Mouse (Mus musculus): ENCODE measurements around the gene Pum2. TPM values are rescaled to one million over a fixed set of nuclear protein-coding genes. Genes with fewer than 3 reads are reported as not detected.

Pum2 gene
- polyA plus RNA-seq, 1 experiment from 2014 or later = 64.0 TPM

- ATAC-seq (ENCODE audit: low FRiP score) = no peak
Measured at GRCm38 (mm10) chr12:8712665-8713064, 38.7 kb downstream of the Pum2 start.

GRCm38 (mm10) chr12:8716093-8716492 is 42.2 kb downstream of the Pum2 start:
- Histone ChIP-seq H3K36me3 (peaks cover 11% of the 10 kb centered on the region; the same call in 1 of the 2 replicates), H3K4me3 (no peak overlapping the region), H3K4me1 (no peaks in the 10 kb centered on the region), H3K9ac (no peak overlapping the region), H3K9me3 (replicated peaks) (no peaks in the 10 kb centered on the region), H3K27me3 (no peaks in the 10 kb centered on the region), H3K27ac (no peak overlapping the region), H3K4me2 (replicated peaks) (no peak overlapping the region)
- no peak for ATAC-seq (ENCODE audit: low FRiP score)
- WGBS = 97% methylated on average over 1 of the region's 1 CpGs

More at GRCm38 (mm10) chr12:8712665-8713064, 38.7 kb downstream of the Pum2 start:
- Histone ChIP-seq H3K4me1 (no peaks in the 10 kb centered on the region), H3K27ac (no peak overlapping the region), H3K27me3 (no peaks in the 10 kb centered on the region), H3K9ac (no peak overlapping the region), H3K36me3 (peaks cover 14% of the 10 kb centered on the region), H3K4me3 (no peak overlapping the region), H3K4me2 (replicated peaks) (no peak overlapping the region), H3K9me3 (replicated peaks) (no peaks in the 10 kb centered on the region)
- WGBS = 88% methylated on average over 2 of the region's 2 CpGs

- peaks cover 38% of the 10 kb centered on the region for H3K36me3 ChIP-seq
- H3K27ac ChIP-seq = no peak overlapping the region
- H3K4me3 ChIP-seq = no peak overlapping the region
- 73% methylated on average over 1 of the region's 1 CpGs for WGBS
- H3K27me3 ChIP-seq = no peaks in the 10 kb centered on the region
- H3K4me1 ChIP-seq = no peaks in the 10 kb centered on the region
- H3K9ac ChIP-seq = no peak overlapping the region
- no peak for ATAC-seq (ENCODE audit: low FRiP score)
- no peaks in the 10 kb centered on the region for H3K9me3 ChIP-seq (replicated peaks)
- H3K4me2 ChIP-seq (replicated peaks) = no peak overlapping the region
Measured at GRCm38 (mm10) chr12:8726890-8727289, 53.0 kb downstream of the Pum2 start.

DNA sequence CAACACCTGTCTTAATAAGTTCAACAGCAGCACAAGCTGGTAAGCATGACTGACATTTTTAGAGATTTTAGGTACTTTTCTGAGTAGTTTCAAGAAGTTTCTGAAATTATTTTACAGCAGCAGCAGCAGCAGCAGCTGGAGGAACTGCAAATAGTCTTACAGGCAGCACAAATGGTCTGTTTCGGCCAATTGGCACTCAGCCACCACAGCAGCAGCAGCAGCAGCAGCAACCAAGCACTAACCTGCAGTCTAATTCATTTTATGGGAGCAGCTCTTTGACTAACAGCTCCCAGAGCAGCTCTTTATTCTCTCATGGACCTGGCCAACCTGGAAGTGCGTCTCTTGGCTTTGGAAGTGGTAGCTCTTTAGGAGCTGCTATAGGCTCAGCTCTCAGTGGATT is 54.8 kb downstream of the Pum2 start:
- 99% methylated on average over 2 of the region's 2 CpGs for WGBS
- H3K27me3 ChIP-seq = no peaks in the 10 kb centered on the region
- no peak overlapping the region for H3K4me3 ChIP-seq
- H3K9ac ChIP-seq = no peak overlapping the region
- peaks cover 30% of the 10 kb centered on the region for H3K36me3 ChIP-seq
- no peak for ATAC-seq (ENCODE audit: low FRiP score)
- no peak overlapping the region for H3K27ac ChIP-seq
- no peaks in the 10 kb centered on the region for H3K9me3 ChIP-seq (replicated peaks)
- no peak overlapping the region for H3K4me2 ChIP-seq (replicated peaks)
- H3K4me1 ChIP-seq = no peaks in the 10 kb centered on the region

GRCm38 (mm10) chr12:8753654-8754053 is 79.7 kb downstream of the Pum2 start:
- Histone ChIP-seq H3K27ac (no peak overlapping the region), H3K9ac (no peak overlapping the region), H3K9me3 (replicated peaks) (no peaks in the 10 kb centered on the region), H3K4me3 (no peak overlapping the region), H3K27me3 (no peaks in the 10 kb centered on the region), H3K4me1 (no peaks in the 10 kb centered on the region), H3K4me2 (replicated peaks) (no peak overlapping the region), H3K36me3 (peaks cover 43% of the 10 kb centered on the region)
- ATAC-seq (ENCODE audit: low FRiP score) = no peak
- 94% methylated on average over 2 of the region's 2 CpGs for whole genome bisulfite sequencing

GRCm38 (mm10) chr12:8754116-8754515 is 80.2 kb downstream of the Pum2 start:
- peaks cover 38% of the 10 kb centered on the region for H3K36me3 ChIP-seq
- ATAC-seq (ENCODE audit: low FRiP score) = no peak
- no peaks in the 10 kb centered on the region for H3K9me3 ChIP-seq (replicated peaks)
- H3K4me2 ChIP-seq (replicated peaks) = no peak overlapping the region
- no peak overlapping the region for H3K27ac ChIP-seq
- H3K4me3 ChIP-seq = no peak overlapping the region
- H3K4me1 ChIP-seq = no peaks in the 10 kb centered on the region
- no peak overlapping the region for H3K9ac ChIP-seq
- 91% methylated on average over 4 of the region's 4 CpGs for WGBS
- H3K27me3 ChIP-seq = no peaks in the 10 kb centered on the region

GRCm38 (mm10) chr12:8758029-8758428 is 84.1 kb downstream of the Pum2 start:
- Histone ChIP-seq H3K4me2 (replicated peaks) (no peak overlapping the region), H3K4me1 (no peaks in the 10 kb centered on the region), H3K9ac (no peak overlapping the region), H3K4me3 (no peak overlapping the region), H3K27ac (no peak overlapping the region), H3K9me3 (replicated peaks) (no peaks in the 10 kb centered on the region), H3K27me3 (no peaks in the 10 kb centered on the region), H3K36me3 (peaks cover 27% of the 10 kb centered on the region)
- no peak for ATAC-seq (ENCODE audit: low FRiP score)
- WGBS = 96% methylated on average over 3 of the region's 3 CpGs

GRCm38 (mm10) chr12:8759115-8759514 is 85.2 kb downstream of the Pum2 start:
- 80% methylated on average over 4 of the region's 4 CpGs for WGBS
- no peak overlapping the region for H3K4me3 ChIP-seq
- H3K27me3 ChIP-seq = no peaks in the 10 kb centered on the region
- H3K4me1 ChIP-seq = no peaks in the 10 kb centered on the region
- H3K9me3 ChIP-seq (replicated peaks) = no peaks in the 10 kb centered on the region
- H3K4me2 ChIP-seq (replicated peaks) = no peak overlapping the region
- H3K27ac ChIP-seq = no peak overlapping the region
- no peak for ATAC-seq (ENCODE audit: low FRiP score)
- H3K9ac ChIP-seq = no peak overlapping the region
- peaks cover 26% of the 10 kb centered on the region for H3K36me3 ChIP-seq

GRCm38 (mm10) chr12:8759779-8760178 is 85.8 kb downstream of the Pum2 start:
- Histone ChIP-seq H3K36me3 (peaks cover 26% of the 10 kb centered on the region), H3K27ac (no peak overlapping the region), H3K4me2 (replicated peaks) (no peak overlapping the region), H3K4me3 (no peak overlapping the region), H3K4me1 (no peaks in the 10 kb centered on the region), H3K9ac (no peak overlapping the region), H3K27me3 (no peaks in the 10 kb centered on the region), H3K9me3 (replicated peaks) (no peaks in the 10 kb centered on the region)
- WGBS = 78% methylated on average over 6 of the region's 6 CpGs
- ATAC-seq (ENCODE audit: low FRiP score) = no peak

GRCm38 (mm10) chr12:8760561-8760960 is 86.6 kb downstream of the Pum2 start:
- ATAC-seq (ENCODE audit: low FRiP score) = no peak
- peaks cover 18% of the 10 kb centered on the region for H3K36me3 ChIP-seq
- no peak overlapping the region for H3K9ac ChIP-seq
- no peak overlapping the region for H3K4me2 ChIP-seq (replicated peaks)
- no peaks in the 10 kb centered on the region for H3K4me1 ChIP-seq
- no peak overlapping the region for H3K27ac ChIP-seq
- no peak overlapping the region for H3K4me3 ChIP-seq
- H3K27me3 ChIP-seq = no peaks in the 10 kb centered on the region
- WGBS = 89% methylated on average over 6 of the region's 6 CpGs
- no peaks in the 10 kb centered on the region for H3K9me3 ChIP-seq (replicated peaks)

GRCm38 (mm10) chr12:8761058-8761457 is 87.1 kb downstream of the Pum2 start:
- Histone ChIP-seq H3K4me3 (no peak overlapping the region), H3K36me3 (peaks cover 16% of the 10 kb centered on the region), H3K4me2 (replicated peaks) (no peak overlapping the region), H3K27me3 (no peaks in the 10 kb centered on the region), H3K4me1 (no peaks in the 10 kb centered on the region), H3K9ac (no peak overlapping the region), H3K27ac (no peak overlapping the region), H3K9me3 (replicated peaks) (no peaks in the 10 kb centered on the region)
- no peak for ATAC-seq (ENCODE audit: low FRiP score)
- 79% methylated on average over 7 of the region's 7 CpGs for WGBS

GRCm38 (mm10) chr12:8762667-8763066 is 88.7 kb downstream of the Pum2 start:
- peaks cover 4% of the 10 kb centered on the region; the same call in 1 of the 2 replicates for H3K36me3 ChIP-seq
- H3K4me3 ChIP-seq = no peak overlapping the region
- no peak for ATAC-seq (ENCODE audit: low FRiP score)
- H3K4me1 ChIP-seq = no peaks in the 10 kb centered on the region
- no peaks in the 10 kb centered on the region for H3K27me3 ChIP-seq
- H3K9me3 ChIP-seq (replicated peaks) = no peaks in the 10 kb centered on the region
- H3K9ac ChIP-seq = no peak overlapping the region
- WGBS = 71% methylated on average over 2 of the region's 2 CpGs
- no peak overlapping the region for H3K27ac ChIP-seq
- H3K4me2 ChIP-seq (replicated peaks) = no peak overlapping the region

DNA sequence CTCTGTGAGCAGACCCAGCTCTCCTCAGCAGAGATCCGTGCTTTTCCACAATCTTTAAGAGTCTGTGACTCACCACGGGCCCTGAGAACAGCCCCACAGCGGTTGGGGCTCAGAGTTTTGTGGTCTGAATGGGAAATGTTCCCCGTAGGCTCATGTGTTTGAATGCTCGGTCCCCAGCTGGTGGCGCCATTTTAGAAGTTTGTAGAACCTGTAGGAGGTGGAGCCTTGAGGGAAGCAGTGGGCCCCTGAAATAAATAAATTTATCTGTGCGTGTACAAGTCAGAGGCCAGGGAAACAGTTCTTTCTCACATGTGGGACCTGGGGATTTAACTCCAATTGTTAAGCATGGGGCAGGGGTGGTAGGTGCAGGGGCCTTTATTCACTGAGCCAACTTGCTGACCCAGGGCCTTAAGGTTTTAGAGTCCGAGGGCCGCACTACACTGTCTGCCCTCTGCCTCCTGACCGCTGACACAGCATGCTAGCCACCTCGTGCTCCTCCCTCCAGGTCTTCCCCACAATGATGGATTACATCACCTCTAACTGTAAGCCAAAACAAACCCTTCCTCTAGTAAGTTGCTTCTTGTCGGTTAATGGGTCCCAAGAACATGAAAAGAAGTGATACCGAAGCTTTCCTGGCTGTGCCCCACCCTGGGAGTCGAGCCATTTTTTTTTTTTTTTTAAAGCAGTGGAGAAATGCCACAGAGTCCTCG is 90.4 kb downstream of the Pum2 start:
- Histone ChIP-seq H3K9me3 (replicated peaks) (no peaks in the 10 kb centered on the region), H3K4me2 (replicated peaks) (no peak overlapping the region), H3K4me1 (no peaks in the 10 kb centered on the region), H3K27me3 (no peaks in the 10 kb centered on the region), H3K36me3 (no peaks in the 10 kb centered on the region), H3K27ac (no peak overlapping the region), H3K4me3 (no peak overlapping the region), H3K9ac (no peak overlapping the region)
- no peak for ATAC-seq (ENCODE audit: low FRiP score)
- 80% methylated on average over 15 of the region's 15 CpGs for WGBS
